Mouse (Mus musculus) olfactory bulb, adult 2 months (tissue): Measurements from ENCODE around the gene Tbc1d5. TPM values are rescaled to one million over a fixed set of nuclear protein-coding genes. Genes with fewer than 3 reads are reported as not detected.

Experiments
- H3K27ac ChIP-seq: fragments of 200-500 bp; 2 replicates; pipeline ENCODE4 v1.5.1; 2012; ENCODE audit warnings: low read depth, low read length; ENCODE audit not compliant: insufficient read depth
- H3K4me1 ChIP-seq: fragments of 200-500 bp; 2 replicates; pipeline ENCODE4 v1.6.1; 2012; ENCODE audit warnings: low read length; ENCODE audit not compliant: control insufficient read depth, insufficient read depth
- H3K4me3 ChIP-seq: fragments of 200-500 bp; 2 replicates; pipeline ENCODE4 v1.5.1; 2012; ENCODE audit warnings: mild to moderate bottlenecking, low read depth, low read length, moderate library complexity; ENCODE audit not compliant: insufficient read depth
- CTCF ChIP-seq: fragments of 200-500 bp; IDR thresholded peaks from 2 replicates; pipeline ENCODE4 v1.5.1; 2012; ENCODE audit warnings: low read depth, mild to moderate bottlenecking, low read length, moderate library complexity; ENCODE audit not compliant: insufficient read depth
- POLR2A ChIP-seq: fragments of 200-500 bp; IDR thresholded peaks from 2 replicates; pipeline ENCODE4 v1.6.1; 2012; ENCODE audit warnings: mild to moderate bottlenecking, low read depth, low read length, moderate library complexity; ENCODE audit not compliant: insufficient read depth
- WGBS: fragments of 180-500 bp; shearing (Covaris S2); methylation state at CpG from one replicate; pipeline ENCODE4 v1.1.7; 2018; 5-methylcytosine and 5-hydroxymethylcytosine counted together
- polyA plus RNA-seq: library from polyadenylated mRNA; stranded (reverse); fragments of >200 nt; gene quantifications from 2 replicates; pipeline ENCODE4 v1.2.4, GENCODE M21; 2012; ENCODE audit warnings: low replicate concordance; ENCODE audit not compliant: missing spikeins, insufficient read depth, insufficient read length

Tbc1d5 gene
- not detected in 2 replicates for polyA plus RNA-seq

DNA sequence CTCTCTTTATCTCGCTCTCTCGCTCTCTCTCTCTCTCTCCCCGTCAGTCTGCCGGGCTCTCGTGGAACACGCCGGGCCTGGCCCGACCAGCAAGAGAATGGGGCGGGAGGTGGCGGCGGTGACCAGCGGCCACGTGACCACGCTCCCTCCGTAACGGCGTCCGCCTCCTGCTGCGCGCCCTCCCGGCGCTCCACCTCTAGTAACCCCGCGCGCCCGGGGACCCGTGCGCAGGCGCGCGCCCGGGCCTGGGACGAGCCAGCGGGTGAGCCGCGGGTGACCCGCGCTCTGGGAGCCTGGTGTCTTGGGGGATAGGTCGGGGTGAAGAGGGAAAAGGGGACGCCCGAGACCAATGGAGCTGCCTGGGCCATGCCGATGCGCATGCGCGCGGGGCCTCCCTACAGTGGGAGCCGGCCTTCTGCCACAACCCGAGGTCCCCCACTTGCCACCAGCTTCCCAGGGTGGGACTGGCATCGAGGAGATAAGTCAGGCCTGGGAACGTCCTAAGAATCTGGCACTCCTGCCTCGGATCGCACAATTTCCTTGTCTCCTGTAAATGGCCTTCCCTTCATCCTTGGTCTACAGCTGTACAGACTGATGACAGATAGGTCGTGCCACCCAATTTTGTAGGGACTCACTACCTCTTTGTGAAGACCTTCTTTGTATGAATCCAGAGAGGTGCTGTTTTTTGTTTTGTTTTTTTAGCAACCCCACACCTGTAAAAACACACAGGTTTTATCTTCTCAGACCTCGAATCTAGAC, at the start of gene Tbc1d5:
Tbc1d5 (minus strand) TSS at position 158 of the 759 bp plus-strand sequence.
- Histone ChIP-seq H3K27ac (peak within 1 kb of the TSS; percentile 76), H3K4me1 (no peaks in the 10 kb centered on the region), H3K4me3 (peak within 1 kb of the TSS; percentile 80)
- 1% methylated on average over 54 of the region's 54 CpGs for WGBS
- TF ChIP-seq CTCF (peak; percentile 19; the same call in 1 of the 2 replicates), POLR2A (peak; percentile 95)

DNA sequence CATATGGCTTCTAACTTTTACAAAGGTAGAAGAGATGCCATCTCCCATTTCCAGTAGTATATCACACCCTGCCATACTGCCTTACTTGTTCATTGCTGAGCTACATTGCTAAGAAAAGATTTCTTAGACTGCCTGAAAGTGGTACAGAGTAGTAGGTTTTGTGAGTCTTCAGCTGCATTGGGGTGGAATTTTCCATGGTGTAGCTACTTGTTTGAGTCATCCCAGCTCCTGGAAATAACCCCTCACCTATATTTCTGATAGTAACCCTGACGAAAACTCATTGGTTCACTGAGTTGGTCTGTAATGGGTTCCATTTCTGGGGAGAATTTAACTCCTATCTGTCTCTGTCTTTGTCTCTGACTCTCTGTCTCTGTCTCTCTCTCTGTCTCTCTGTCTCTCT, 46.9 kb upstream of the Tbc1d5 start:
- H3K27ac ChIP-seq, result no peak overlapping the region
- no peak overlapping the region for H3K4me3 ChIP-seq
- no peak for TF ChIP-seq POLR2A
- 90% methylated on average over 1 of the region's 1 CpGs for WGBS
- H3K4me1 ChIP-seq, result no peaks in the 10 kb centered on the region

DNA sequence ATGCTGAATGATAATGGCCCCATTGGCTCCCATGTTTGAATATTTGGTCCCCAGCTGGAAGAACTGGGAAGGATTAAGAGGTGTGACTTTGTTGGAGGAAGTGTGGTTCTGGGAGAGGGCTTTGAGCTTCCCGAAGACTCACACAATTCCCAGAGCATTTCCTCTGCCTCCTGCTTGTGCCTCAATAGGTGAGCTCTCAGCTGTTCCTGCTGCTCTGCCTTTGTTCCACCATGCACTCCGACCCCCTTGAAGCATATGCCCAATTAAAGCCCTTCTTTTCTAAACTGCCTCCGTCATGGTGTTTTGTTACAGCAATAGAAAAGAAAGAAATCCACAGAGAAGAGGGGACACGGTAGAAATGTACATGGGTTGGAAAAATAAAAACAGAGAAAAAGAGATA, 44.0 kb upstream of the Tbc1d5 start:
- WGBS, result 30% methylated on average over 4 of the region's 4 CpGs
- H3K4me3 ChIP-seq, result no peak overlapping the region
- H3K27ac ChIP-seq, result no peak overlapping the region
- TF ChIP-seq POLR2A (no peak), CTCF (no peak)
- no peaks in the 10 kb centered on the region for H3K4me1 ChIP-seq

DNA sequence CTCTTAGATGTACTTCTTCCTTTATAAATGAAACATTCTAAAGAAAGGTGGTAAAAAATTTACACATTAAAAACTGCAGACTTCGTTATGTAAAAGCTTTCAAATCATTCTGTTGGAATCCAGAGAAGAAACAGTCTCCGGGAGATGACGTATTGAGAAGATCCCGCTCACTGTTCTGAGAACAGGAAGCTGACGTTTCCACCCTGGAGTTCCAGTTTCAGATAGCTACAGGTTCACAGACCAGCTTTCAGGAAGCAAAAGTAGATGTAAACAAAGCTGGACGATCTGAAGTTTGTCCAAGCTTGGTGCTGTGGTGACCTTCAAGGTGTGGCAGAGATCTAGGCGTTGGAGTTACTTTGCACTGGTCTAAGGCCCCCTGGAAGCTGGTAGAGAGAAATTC, 41.9 kb upstream of the Tbc1d5 start:
- no peak overlapping the region for H3K4me3 ChIP-seq
- TF ChIP-seq POLR2A, result no peak
- TF ChIP-seq CTCF, result no peak
- 88% methylated on average over 7 of the region's 7 CpGs for WGBS
- no peak overlapping the region for H3K27ac ChIP-seq
- H3K4me1 ChIP-seq, result no peaks in the 10 kb centered on the region

DNA sequence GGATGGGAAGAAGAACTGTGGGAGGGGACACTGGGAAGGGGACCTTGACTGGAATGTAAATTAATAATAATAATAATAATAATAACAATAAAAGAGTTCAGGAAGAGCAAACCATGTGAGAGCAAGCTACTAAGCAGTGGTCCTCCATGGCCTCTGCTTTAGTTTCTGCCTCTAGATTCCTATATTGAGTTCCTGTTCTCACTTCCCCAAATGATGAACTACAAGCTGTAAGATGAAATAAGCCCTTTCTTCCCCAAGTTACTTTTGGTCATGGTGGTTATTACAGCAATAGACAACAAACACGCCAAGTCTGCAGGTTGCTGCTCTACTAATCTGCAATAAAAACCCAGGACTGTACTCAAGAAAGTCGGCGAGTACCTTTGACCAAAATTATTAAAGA, 40.7 kb upstream of the Tbc1d5 start:
- no peak overlapping the region for H3K4me3 ChIP-seq
- no peak overlapping the region for H3K27ac ChIP-seq
- no peaks in the 10 kb centered on the region for H3K4me1 ChIP-seq
- 95% methylated on average over 3 of the region's 3 CpGs for WGBS
- TF ChIP-seq CTCF (no peak), POLR2A (no peak)

DNA sequence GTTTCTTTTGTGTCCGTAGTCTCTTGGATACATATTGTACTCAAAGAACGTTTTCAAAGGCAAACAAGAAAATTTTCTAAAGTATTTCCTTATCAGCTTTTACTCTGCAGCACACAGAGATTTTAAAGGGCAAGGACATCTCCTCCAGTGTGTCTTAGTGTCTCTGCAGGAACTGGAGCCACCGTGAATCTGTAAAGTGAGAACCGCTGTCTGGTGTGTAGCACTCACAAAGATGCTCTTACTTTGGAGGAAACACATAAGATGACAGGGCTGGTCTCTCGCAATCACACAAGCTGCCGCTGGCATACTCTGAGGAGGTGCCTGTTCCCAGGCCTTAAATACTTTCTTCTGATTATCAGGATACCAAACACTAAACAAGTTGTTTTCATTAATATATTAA, 37.3 kb upstream of the Tbc1d5 start:
- H3K4me1 ChIP-seq, result no peaks in the 10 kb centered on the region
- 93% methylated on average over 6 of the region's 6 CpGs for WGBS
- TF ChIP-seq POLR2A (no peak), CTCF (no peak)
- no peak overlapping the region for H3K27ac ChIP-seq
- H3K4me3 ChIP-seq, result no peak overlapping the region

DNA sequence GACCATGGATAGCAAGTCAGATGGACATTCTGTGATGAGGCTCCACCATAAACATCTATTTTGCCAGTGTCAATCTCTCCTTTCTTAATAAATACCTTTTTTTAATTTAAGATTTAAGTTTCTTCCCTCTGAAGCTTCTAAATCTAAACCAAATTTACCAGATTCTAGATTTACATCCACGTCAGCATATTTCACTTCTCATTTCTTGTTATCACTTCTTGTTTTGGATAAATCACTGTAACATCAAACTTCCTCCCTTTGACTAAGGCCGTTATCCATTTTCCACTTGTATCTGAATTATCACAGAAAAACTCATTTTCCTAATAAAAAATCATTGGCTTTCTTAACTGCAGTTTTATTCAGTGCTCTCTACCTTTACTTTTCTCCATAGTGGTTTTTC, 30.4 kb upstream of the Tbc1d5 start:
- WGBS, result 96% methylated on average over 2 of the region's 2 CpGs
- Histone ChIP-seq H3K4me1 (no peaks in the 10 kb centered on the region), H3K27ac (no peak overlapping the region), H3K4me3 (no peak overlapping the region)
- TF ChIP-seq POLR2A, result no peak
- TF ChIP-seq CTCF, result no peak

DNA sequence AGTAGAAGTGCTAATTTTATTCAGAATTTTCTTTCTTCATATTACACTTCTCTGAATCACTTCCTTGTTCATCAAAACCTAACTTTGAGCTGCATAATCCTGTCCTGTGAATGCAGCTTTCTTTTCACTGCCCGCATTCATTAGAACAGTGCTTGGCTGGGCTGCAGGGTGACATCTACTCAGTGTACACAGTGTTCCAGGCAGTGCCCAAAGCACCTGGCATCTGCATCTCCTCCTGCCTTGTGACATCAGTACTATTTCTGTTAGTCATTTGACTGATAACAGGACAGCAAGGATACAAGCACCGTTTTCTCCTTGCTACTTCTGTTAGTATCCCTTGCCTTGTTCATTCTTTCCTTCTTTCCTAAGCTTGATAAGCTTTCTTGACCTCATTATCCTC, 25.5 kb upstream of the Tbc1d5 start:
- 68% methylated on average over 2 of the region's 2 CpGs for WGBS

DNA sequence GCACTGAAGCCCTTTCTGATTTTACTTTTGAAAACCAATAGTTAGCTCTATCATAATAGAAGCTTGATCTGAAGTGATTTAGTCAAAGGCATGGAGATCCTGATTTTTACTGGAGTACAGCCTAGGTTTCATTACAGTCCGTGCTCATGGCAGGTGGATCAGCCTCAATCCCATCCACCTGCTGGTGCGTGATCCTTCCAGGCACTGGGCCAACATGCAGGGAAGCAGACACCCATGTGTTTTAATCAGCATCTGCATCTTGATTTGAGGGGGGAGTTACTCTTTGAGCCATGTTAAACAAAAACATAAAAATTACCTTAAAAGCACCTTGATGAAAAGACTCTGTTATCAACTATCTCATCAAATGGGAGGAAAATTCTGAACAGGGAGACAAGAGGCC, 16.4 kb upstream of the Tbc1d5 start:
- no peak for TF ChIP-seq POLR2A
- TF ChIP-seq CTCF, result no peak
- Histone ChIP-seq H3K27ac (no peak overlapping the region), H3K4me3 (no peak overlapping the region), H3K4me1 (no peaks in the 10 kb centered on the region)
- 83% methylated on average over 2 of the region's 2 CpGs for WGBS

More for the DNA sequence above, 25.5 kb upstream of the Tbc1d5 start:
- Histone ChIP-seq H3K27ac (no peak overlapping the region), H3K4me1 (no peaks in the 10 kb centered on the region), H3K4me3 (no peak overlapping the region)
- TF ChIP-seq POLR2A, result no peak
- no peak for TF ChIP-seq CTCF
